Mouse (Mus musculus): ENCODE results near the gene Spats1. TPM values are rescaled to one million over a fixed set of nuclear protein-coding genes. Genes with fewer than 3 reads are reported as not detected.

Spats1 gene
- polyA plus RNA-seq, 1 experiment: 0.11 TPM

- no peak for TF ChIP-seq CEBPB (IDR thresholded peaks at IDR 0.05; ENCODE audit: low read depth)
- TF ChIP-seq FOSL1 (IDR thresholded peaks at IDR 0.05; ENCODE audit: insufficient read depth, low read length, poor library complexity, severe bottlenecking): no peak
- no peak for TF ChIP-seq MYOD1 (IDR thresholded peaks at IDR 0.05; ENCODE audit: control insufficient read depth, insufficient read length, low read depth)
- TF ChIP-seq MAX (IDR thresholded peaks at IDR 0.05): no peak
- TF ChIP-seq USF1 (IDR thresholded peaks at IDR 0.05; ENCODE audit: low read depth): no peak
- TF ChIP-seq CTCF (IDR thresholded peaks at IDR 0.05; ENCODE audit: control insufficient read depth, insufficient read depth, insufficient read length): no peak
- no peak for TF ChIP-seq MYOG (IDR thresholded peaks at IDR 0.05; ENCODE audit: control insufficient read depth, extremely low read depth, insufficient read length)
- H3K36me3 ChIP-seq (ENCODE audit: control insufficient read depth, insufficient read depth): no peaks in the 10 kb centered on the region
- H3ac ChIP-seq (ENCODE audit: control insufficient read depth, insufficient read length, low read depth): no peak overlapping the region
- no peak overlapping the region for H3K4me3 ChIP-seq (ENCODE audit: insufficient read depth, poor library complexity, severe bottlenecking)
- no peaks in the 10 kb centered on the region for H3K79me2 ChIP-seq (ENCODE audit: control insufficient read depth, insufficient read depth)
- no peaks in the 10 kb centered on the region for H3K27me3 ChIP-seq (ENCODE audit: control insufficient read depth, insufficient read depth, insufficient read length)
- no peaks in the 10 kb centered on the region for H3K79me3 ChIP-seq (ENCODE audit: low read depth)
These were observed 1.1 kb downstream of the Spats1 start for GRCm38 (mm10) chr17:45474146-45474545.

GRCm38 (mm10) chr17:45473667-45474066, 1.5 kb downstream of the Spats1 start:
- no peak overlapping the region for H3K4me3 ChIP-seq (ENCODE audit: insufficient read depth, poor library complexity, severe bottlenecking)
- no peak overlapping the region for H3ac ChIP-seq (ENCODE audit: control insufficient read depth, insufficient read length, low read depth)
- H3K79me3 ChIP-seq (ENCODE audit: low read depth): no peaks in the 10 kb centered on the region
- no peak for TF ChIP-seq MYOG (IDR thresholded peaks at IDR 0.05; ENCODE audit: control insufficient read depth, extremely low read depth, insufficient read length)
- no peak for TF ChIP-seq CEBPB (IDR thresholded peaks at IDR 0.05; ENCODE audit: low read depth)
- TF ChIP-seq CTCF (IDR thresholded peaks at IDR 0.05; ENCODE audit: control insufficient read depth, insufficient read depth, insufficient read length): no peak
- TF ChIP-seq MYOD1 (IDR thresholded peaks at IDR 0.05; ENCODE audit: control insufficient read depth, insufficient read length, low read depth): no peak
- no peak for TF ChIP-seq FOSL1 (IDR thresholded peaks at IDR 0.05; ENCODE audit: insufficient read depth, low read length, poor library complexity, severe bottlenecking)
- TF ChIP-seq MAX (IDR thresholded peaks at IDR 0.05): no peak
- no peak for TF ChIP-seq USF1 (IDR thresholded peaks at IDR 0.05; ENCODE audit: low read depth)
- H3K79me2 ChIP-seq (ENCODE audit: control insufficient read depth, insufficient read depth): no peaks in the 10 kb centered on the region
- no peaks in the 10 kb centered on the region for H3K27me3 ChIP-seq (ENCODE audit: control insufficient read depth, insufficient read depth, insufficient read length)
- no peaks in the 10 kb centered on the region for H3K36me3 ChIP-seq (ENCODE audit: control insufficient read depth, insufficient read depth)

GRCm38 (mm10) chr17:45470726-45471125, 4.5 kb downstream of the Spats1 start:
- Histone ChIP-seq H3K79me3 (ENCODE audit: low read depth) (no peaks in the 10 kb centered on the region), H3K36me3 (ENCODE audit: control insufficient read depth, insufficient read depth) (no peaks in the 10 kb centered on the region), H3K4me3 (ENCODE audit: insufficient read depth, poor library complexity, severe bottlenecking) (no peak overlapping the region), H3K79me2 (ENCODE audit: control insufficient read depth, insufficient read depth) (no peaks in the 10 kb centered on the region), H3K27me3 (ENCODE audit: control insufficient read depth, insufficient read depth, insufficient read length) (no peaks in the 10 kb centered on the region), H3ac (ENCODE audit: control insufficient read depth, insufficient read length, low read depth) (no peak overlapping the region)
- TF ChIP-seq MYOG (IDR thresholded peaks at IDR 0.05; ENCODE audit: control insufficient read depth, extremely low read depth, insufficient read length) (no peak), MYOD1 (IDR thresholded peaks at IDR 0.05; ENCODE audit: control insufficient read depth, insufficient read length, low read depth) (no peak), CEBPB (IDR thresholded peaks at IDR 0.05; ENCODE audit: low read depth) (no peak), USF1 (IDR thresholded peaks at IDR 0.05; ENCODE audit: low read depth) (no peak), MAX (IDR thresholded peaks at IDR 0.05) (no peak)

- TF ChIP-seq USF1 (IDR thresholded peaks at IDR 0.05; ENCODE audit: low read depth): no peak
- TF ChIP-seq MYOG (IDR thresholded peaks at IDR 0.05; ENCODE audit: control insufficient read depth, extremely low read depth, insufficient read length): no peak
- no peak for TF ChIP-seq CTCF (IDR thresholded peaks at IDR 0.05; ENCODE audit: control insufficient read depth, insufficient read depth, insufficient read length)
- no peak for TF ChIP-seq FOSL1 (IDR thresholded peaks at IDR 0.05; ENCODE audit: insufficient read depth, low read length, poor library complexity, severe bottlenecking)
- no peak for TF ChIP-seq CEBPB (IDR thresholded peaks at IDR 0.05; ENCODE audit: low read depth)
- Histone ChIP-seq H3K79me2 (ENCODE audit: control insufficient read depth, insufficient read depth) (no peaks in the 10 kb centered on the region), H3K36me3 (ENCODE audit: control insufficient read depth, insufficient read depth) (no peaks in the 10 kb centered on the region), H3K4me3 (ENCODE audit: insufficient read depth, poor library complexity, severe bottlenecking) (no peak overlapping the region), H3K27me3 (ENCODE audit: control insufficient read depth, insufficient read depth, insufficient read length) (no peaks in the 10 kb centered on the region), H3ac (ENCODE audit: control insufficient read depth, insufficient read length, low read depth) (no peak overlapping the region), H3K79me3 (ENCODE audit: low read depth) (no peaks in the 10 kb centered on the region)
These were observed 6.9 kb downstream of the Spats1 start for GRCm38 (mm10) chr17:45468302-45468701.

- Histone ChIP-seq H3K79me3 (ENCODE audit: low read depth) (no peaks in the 10 kb centered on the region), H3K36me3 (ENCODE audit: control insufficient read depth, insufficient read depth) (no peaks in the 10 kb centered on the region), H3K27me3 (ENCODE audit: control insufficient read depth, insufficient read depth, insufficient read length) (no peaks in the 10 kb centered on the region), H3K4me3 (ENCODE audit: insufficient read depth, poor library complexity, severe bottlenecking) (no peak overlapping the region), H3K79me2 (ENCODE audit: control insufficient read depth, insufficient read depth) (no peaks in the 10 kb centered on the region), H3ac (ENCODE audit: control insufficient read depth, insufficient read length, low read depth) (no peak overlapping the region)
- TF ChIP-seq CEBPB (IDR thresholded peaks at IDR 0.05; ENCODE audit: low read depth): no peak
- no peak for TF ChIP-seq MAX (IDR thresholded peaks at IDR 0.05)
- TF ChIP-seq MYOG (IDR thresholded peaks at IDR 0.05; ENCODE audit: control insufficient read depth, extremely low read depth, insufficient read length): no peak
- TF ChIP-seq CTCF (IDR thresholded peaks at IDR 0.05; ENCODE audit: control insufficient read depth, insufficient read depth, insufficient read length): no peak
- TF ChIP-seq MYOD1 (IDR thresholded peaks at IDR 0.05; ENCODE audit: control insufficient read depth, insufficient read length, low read depth): no peak
- no peak for TF ChIP-seq FOSL1 (IDR thresholded peaks at IDR 0.05; ENCODE audit: insufficient read depth, low read length, poor library complexity, severe bottlenecking)
- no peak for TF ChIP-seq USF1 (IDR thresholded peaks at IDR 0.05; ENCODE audit: low read depth)
These were observed 8.5 kb downstream of the Spats1 start for GRCm38 (mm10) chr17:45466701-45467100.

GRCm38 (mm10) chr17:45464255-45464654, 11.0 kb downstream of the Spats1 start:
- no peak overlapping the region for H3ac ChIP-seq (ENCODE audit: control insufficient read depth, insufficient read length, low read depth)
- H3K79me3 ChIP-seq (ENCODE audit: low read depth): no peaks in the 10 kb centered on the region
- H3K27me3 ChIP-seq (ENCODE audit: control insufficient read depth, insufficient read depth, insufficient read length): no peaks in the 10 kb centered on the region
- TF ChIP-seq CTCF (IDR thresholded peaks at IDR 0.05; ENCODE audit: control insufficient read depth, insufficient read depth, insufficient read length) (no peak), MAX (IDR thresholded peaks at IDR 0.05) (no peak), MYOG (IDR thresholded peaks at IDR 0.05; ENCODE audit: control insufficient read depth, extremely low read depth, insufficient read length) (no peak), CEBPB (IDR thresholded peaks at IDR 0.05; ENCODE audit: low read depth) (no peak), USF1 (IDR thresholded peaks at IDR 0.05; ENCODE audit: low read depth) (no peak), FOSL1 (IDR thresholded peaks at IDR 0.05; ENCODE audit: insufficient read depth, low read length, poor library complexity, severe bottlenecking) (no peak), MYOD1 (IDR thresholded peaks at IDR 0.05; ENCODE audit: control insufficient read depth, insufficient read length, low read depth) (no peak)
- H3K4me3 ChIP-seq (ENCODE audit: insufficient read depth, poor library complexity, severe bottlenecking): no peak overlapping the region
- no peaks in the 10 kb centered on the region for H3K79me2 ChIP-seq (ENCODE audit: control insufficient read depth, insufficient read depth)
- no peaks in the 10 kb centered on the region for H3K36me3 ChIP-seq (ENCODE audit: control insufficient read depth, insufficient read depth)

Measured in C2C12 (cell line).